Mouse (Mus musculus): ENCODE measurements around the gene Fastk. TPM values are rescaled to one million over a fixed set of nuclear protein-coding genes. Genes with fewer than 3 reads are reported as not detected.
"Not testable (repeated sequence)": the region's sequence is repeated elsewhere in the genome, so short reads cannot be mapped to it uniquely, and the experiment has no call there.

The Fastk gene
- total RNA-seq, 2 experiments from 2014 or later: 89.8 to 91.1 TPM

DNA sequence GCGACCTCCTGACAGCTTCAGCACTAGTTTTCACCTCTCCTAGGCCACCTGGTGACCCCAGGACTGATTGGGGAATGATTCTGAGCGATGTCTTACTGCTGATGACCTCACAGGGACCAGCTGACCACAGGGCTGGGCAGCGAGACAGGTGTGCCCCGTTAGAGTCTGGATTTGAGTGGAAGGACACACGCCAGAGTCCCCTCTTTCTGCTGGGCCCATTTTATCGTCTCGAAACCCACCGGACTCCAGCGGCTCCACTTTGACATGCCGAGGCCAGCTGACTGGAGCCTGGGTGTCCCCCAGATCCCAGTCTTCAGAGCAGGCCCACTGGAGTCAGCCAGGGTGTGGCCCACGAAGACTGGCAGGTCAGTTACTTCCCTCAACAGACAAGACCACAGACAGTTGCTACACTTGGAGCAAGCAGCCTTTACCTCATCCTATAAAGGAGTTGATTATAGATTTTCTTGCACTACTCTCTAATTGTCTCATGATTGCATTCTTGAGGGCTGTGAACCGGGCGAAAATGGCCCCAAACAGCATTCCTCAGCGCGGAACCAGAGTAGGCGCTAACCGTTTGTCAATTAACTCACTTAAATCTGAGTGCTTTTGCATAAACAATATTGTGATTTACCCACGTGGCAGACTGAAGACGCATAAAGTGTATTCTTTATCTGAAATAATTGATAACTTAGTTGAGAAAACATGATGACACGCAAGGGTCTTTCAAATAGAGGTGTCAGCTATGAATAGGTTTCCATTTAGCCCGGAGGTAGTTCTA is 20.9 kb downstream of the Fastk start:
- DNase-seq: no peak

- DNase-seq: peak; percentile 98
Observed at GRCm38 (mm10) chr5:24423129-24424003, 21.7 kb downstream of the Fastk start, which contains the start of the genes Cdk5 and Slc4a2. Gene Cdk5 (minus strand): TSS chr5:24423530. Gene Slc4a2 (plus strand): TSS chr5:24423837.

DNA sequence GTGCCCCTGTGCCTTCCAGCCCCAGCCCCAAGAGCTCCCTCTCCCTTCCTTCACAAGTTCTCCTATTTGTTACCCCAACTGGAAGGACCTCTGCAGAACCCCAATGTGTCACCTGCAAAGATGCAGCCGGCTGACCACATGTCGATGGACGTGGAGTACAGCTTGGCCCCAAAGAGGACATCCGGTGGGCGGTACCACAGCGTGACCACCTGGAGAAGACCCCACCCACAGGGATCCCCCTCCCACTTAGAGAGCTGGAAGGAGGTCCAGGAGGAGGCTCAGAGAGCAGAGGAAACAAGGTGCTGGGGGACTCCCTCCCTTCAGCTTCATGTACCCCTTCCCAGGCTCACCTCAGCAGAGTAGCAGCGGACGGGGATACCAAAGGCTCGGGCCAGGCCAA is 24.7 kb downstream of the Fastk start:
- no peak for DNase-seq

DNA sequence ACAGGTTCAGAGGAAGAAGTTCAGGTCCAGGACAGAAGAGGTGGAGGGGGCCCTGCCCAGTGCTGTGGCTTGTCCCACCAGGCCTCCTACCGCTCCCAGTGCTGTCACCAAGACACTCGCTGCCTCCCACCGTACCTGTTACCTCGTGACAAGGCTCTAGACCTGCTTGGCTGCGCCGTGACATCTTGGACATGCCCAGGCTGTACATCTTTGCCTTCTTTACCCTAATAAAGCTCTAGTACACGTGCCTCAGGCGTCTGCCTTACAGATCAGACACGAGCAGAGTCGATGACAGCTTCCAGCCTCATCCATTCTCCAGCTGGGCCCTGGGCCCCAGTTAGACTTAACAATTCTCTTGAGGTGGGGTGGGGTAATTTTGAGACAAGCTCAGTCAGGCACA is 27.5 kb downstream of the Fastk start:
- DNase-seq: no peak

GRCm38 (mm10) chr5:24416222-24416736 is 28.8 kb downstream of the Fastk start:
- peak; percentile 73 to 76 for DNase-seq

DNA sequence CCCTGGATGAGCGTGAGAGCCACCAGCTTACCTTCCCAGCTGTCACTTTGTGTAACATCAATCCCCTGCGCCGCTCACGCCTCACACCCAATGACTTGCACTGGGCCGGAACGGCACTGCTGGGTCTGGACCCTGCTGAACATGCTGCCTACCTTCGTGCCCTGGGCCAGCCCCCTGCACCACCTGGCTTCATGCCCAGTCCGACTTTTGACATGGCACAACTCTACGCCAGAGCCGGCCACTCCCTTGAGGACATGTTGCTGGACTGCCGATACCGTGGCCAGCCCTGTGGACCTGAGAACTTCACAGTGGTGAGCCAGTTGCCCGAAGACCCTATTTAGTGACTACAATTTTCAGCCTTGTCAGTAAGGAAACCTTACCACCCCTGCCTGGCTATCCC is 31.1 kb downstream of the Fastk start:
- no peak for DNase-seq

DNA sequence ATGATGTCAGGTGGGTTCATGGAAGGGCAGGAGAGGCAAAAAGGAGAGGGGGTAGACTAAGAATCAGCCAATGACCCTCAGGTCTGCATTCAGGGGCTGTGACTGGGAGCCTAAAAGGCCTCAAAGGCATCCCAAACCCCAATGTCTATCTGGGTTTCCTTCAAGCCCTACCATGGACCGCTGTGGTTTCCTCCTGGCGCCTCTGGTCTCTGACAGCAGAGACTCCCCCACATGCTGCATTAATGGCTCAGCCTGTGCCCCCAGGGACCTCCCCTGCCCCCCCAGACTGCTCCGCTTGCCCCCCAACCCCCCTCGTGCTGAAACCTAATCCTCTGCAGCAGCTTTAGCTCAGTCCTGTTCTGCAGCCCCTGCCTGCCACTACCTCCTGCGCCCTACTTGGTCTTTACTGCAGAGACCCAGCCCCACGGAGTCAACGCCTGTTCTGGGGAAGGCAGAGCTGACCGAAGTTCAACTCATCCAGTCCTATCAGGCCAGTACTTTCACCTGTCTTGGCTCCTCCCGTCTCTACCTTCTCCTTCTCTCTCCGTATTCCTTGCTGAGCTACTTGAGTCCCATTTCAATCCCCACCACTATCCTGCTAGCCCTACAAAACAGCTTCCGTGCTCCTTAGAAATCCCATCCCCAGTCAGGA is 31.9 kb downstream of the Fastk start, which contains the start of gene Asic3:
Asic3 (plus strand) TSS at position 351 of the 652 bp plus-strand sequence.
- no peak for DNase-seq

DNA sequence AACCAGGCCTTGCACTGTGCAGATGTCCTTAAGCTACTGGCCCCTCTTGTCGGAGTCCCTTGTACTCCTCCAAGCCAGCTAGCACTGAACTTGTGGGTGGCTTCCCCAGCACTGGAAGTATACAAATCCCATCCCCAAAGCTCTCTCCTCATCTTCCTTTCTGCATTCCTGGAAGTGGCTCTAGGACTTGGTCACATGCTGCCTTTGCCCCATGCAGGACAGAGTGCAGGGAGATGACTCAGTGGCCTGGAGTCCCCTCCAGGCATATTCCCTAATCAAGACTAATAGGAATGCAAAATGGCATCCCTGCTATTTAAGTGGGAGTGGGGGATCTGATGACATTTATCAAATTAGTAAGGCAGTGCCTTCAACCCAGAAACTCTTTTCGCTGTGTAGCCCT is 33.0 kb downstream of the Fastk start:
- no peak for DNase-seq

DNA sequence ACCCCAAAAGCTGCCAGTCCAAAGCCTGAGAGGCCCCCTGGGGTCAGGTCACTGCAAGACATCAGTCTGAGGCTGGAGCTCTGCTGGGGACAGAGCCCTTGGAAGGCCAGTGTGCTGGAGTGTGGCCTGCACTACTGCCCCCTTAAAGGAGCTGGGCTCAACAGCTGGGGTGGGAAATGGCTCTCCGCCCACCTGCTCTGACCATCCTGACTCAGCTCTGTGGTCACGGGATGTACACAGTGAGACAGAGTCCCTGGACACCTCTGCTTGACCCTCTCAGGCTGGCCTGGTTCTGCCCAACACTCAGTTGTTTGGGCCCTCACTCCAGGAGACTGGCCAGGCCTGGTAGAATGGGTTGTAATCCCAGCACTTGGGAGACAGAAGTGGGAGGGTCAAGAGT is 35.6 kb downstream of the Fastk start:
- DNase-seq: no peak

- DNase-seq: peak; percentile 75 to 84
Observed at GRCm38 (mm10) chr5:24408651-24409050, 36.4 kb downstream of the Fastk start.

- DNase-seq: no peak
Observed at GRCm38 (mm10) chr5:24405389-24405876, 39.7 kb downstream of the Fastk start.

GRCm38 (mm10) chr5:24404594-24405360 is 40.3 kb downstream of the Fastk start:
- DNase-seq: peak; percentile 48 to 52

DNA sequence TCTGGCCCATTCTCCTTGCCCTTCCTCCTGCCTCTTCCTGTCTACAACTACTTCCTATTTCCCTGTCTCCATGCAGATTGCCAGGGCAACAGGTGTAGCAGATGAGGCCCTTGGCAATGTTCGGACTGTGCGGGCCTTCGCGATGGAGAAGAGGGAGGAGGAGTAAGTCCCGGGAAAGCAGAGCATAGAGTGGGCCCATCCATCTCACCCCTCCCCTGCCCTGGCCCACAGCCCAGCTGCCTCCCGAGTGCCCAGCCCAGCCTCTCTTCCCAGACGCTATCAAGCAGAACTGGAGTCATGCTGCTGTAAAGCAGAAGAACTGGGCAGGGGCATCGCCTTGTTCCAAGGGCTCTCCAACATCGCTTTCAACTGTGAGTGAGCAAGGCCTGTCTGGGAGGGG is 43.1 kb downstream of the Fastk start:
- DNase-seq: no peak

- DNase-seq: peak in 1 of 2 experiments; percentile 34
Observed at GRCm38 (mm10) chr5:24400911-24401605, 44.0 kb downstream of the Fastk start.

GRCm38 (mm10) chr5:24400362-24400761 is 44.7 kb downstream of the Fastk start:
- DNase-seq: no peak

DNA sequence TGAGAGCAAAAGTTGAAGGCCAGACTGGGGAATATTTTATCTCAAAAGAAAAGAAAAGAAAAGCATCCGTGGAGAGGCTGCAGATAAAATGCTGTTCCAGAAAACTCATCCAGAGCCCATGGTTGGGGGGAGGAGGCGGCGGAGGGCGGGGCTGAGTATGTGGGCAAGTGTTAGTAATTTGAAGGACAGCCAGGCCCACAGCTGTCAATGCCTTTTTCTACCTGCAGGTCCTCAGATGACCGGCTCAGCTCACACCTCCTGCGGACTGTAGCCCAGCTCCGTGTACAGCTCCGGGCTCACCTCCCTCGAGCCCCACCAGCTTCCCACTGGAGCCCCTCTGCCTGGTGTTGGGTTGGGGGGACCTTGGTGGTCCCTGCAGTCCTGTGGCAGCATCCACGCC is 45.4 kb downstream of the Fastk start:
- DNase-seq: no peak

DNA sequence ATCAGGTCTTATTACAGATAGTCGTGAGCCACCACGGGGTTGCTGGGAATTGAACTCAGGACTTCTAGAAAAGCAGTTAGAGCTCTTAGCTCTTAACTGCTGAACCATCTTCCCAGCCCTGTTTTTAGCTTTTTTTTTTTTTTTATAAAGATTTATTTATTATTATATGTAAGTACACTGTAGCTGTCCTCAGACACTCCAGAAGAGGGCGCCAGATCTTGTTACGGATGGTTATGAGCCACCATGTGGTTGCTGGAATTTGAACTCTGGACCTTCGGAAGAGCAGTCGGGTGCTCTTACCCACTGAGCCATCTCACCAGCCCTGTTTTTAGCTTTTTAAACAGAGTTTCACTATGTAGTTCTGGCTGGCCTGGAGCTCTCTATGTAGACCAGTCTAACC is 48.8 kb downstream of the Fastk start:
- DNase-seq: not testable (repeated sequence)

GRCm38 (mm10) chr5:24394165-24394894 is 50.8 kb downstream of the Fastk start:
- peak; percentile 94 to 95 for DNase-seq

GRCm38 (mm10) chr5:24393392-24393997 is 51.6 kb downstream of the Fastk start, which contains the start of gene Abcb8:
Gene Abcb8 (plus strand): TSS chr5:24393663.
- peak; percentile 84 to 93 for DNase-seq
